Mouse (Mus musculus) kidney, adult 2 months (tissue): ENCODE measurements around the gene Sdc4. TPM values are rescaled to one million over a fixed set of nuclear protein-coding genes. Genes with fewer than 3 reads are reported as not detected.

Source experiments
- DNase-seq: peaks from one replicate; pipeline ENCODE4 v3.0.0; 2021
- H3K27ac ChIP-seq: fragments of 200-500 bp; 2 replicates; pipeline ENCODE4 v1.5.1; 2012; ENCODE audit warnings: low read depth, low read length, control low read depth, inconsistent platforms; ENCODE audit not compliant: insufficient read depth
- H3K27me3 ChIP-seq: fragments of 200-500 bp; replicated peaks from 2 replicates; pipeline ENCODE4 v1.6.1; 2012; ENCODE audit warnings: mild to moderate bottlenecking, moderate library complexity, low read length, inconsistent platforms; ENCODE audit not compliant: control insufficient read depth, insufficient read depth
- H3K36me3 ChIP-seq: fragments of 200-500 bp; 2 replicates; pipeline ENCODE4 v1.6.1; 2012; ENCODE audit warnings: mild to moderate bottlenecking, moderate library complexity, low read length, inconsistent platforms; ENCODE audit not compliant: control insufficient read depth, insufficient read depth
- H3K4me1 ChIP-seq: fragments of 200-500 bp; 2 replicates; pipeline ENCODE4 v1.6.1; 2011; ENCODE audit warnings: low read length; ENCODE audit not compliant: control insufficient read depth, insufficient read depth
- H3K4me3 ChIP-seq: fragments of 200-500 bp; 2 replicates; pipeline ENCODE4 v1.5.1; 2011; ENCODE audit warnings: mild to moderate bottlenecking, low read depth, low read length, control low read depth; ENCODE audit not compliant: insufficient read depth
- CTCF ChIP-seq: fragments of 200-500 bp; conservative IDR thresholded peaks from 2 replicates; pipeline ENCODE4 v1.5.1; 2011; ENCODE audit warnings: low read depth, mild to moderate bottlenecking, control low read depth, low read length, moderate library complexity, mixed read lengths; ENCODE audit not compliant: insufficient read depth, insufficient read length
- POLR2A ChIP-seq: fragments of 200-500 bp; IDR thresholded peaks from one replicate; pipeline ENCODE4 v1.6.1; 2011; ENCODE audit warnings: low read depth, low read length, control low read depth
- WGBS: fragments of 180-500 bp; shearing (Covaris S2); methylation state at CpG from one replicate; pipeline ENCODE4 v1.1.7; 2018; 5-methylcytosine and 5-hydroxymethylcytosine counted together
- polyA plus RNA-seq: library from polyadenylated mRNA; depleted of rRNA; stranded (reverse); fragments of >200 nt; gene quantifications from 2 replicates; pipeline ENCODE4 v1.2.3, GENCODE M21; 2012; rRNA removed

Sdc4 gene
- polyA plus RNA-seq: 194 and 212 TPM in 2 replicates

DNA sequence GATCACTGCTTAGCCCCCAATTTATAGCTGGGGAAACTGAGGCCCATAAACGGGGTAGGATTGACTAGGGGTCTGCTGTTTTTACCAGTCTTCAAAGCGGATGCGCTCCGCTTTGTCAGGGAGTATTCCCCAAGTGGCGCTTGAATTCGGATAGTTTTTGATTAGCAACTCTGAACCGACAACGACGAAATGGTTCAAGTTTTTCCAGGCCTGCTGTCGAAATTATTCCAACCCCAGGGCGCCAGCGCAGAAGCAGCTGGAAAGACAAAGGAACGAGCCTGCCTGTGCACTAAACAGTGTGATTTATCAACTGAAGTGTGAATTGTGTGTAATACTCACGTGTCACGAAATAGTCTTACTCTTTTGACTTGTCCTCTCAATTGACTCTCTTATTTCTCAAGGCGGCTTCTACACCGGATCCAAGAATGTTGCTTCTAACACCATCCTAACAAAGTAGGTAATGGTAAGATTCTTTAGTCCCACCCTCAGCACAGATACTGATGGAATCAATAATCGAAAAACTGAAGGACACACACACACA, at the start of gene Sdc4:
Gene Sdc4 (minus strand): TSS at position 428 of the 541 bp plus-strand sequence.
- DNase-seq: no peak
- Histone ChIP-seq H3K27ac (peak within 1 kb of the TSS; percentile 98), H3K36me3 (no peaks in the 10 kb centered on the region; the same call in 1 of the 2 replicates), H3K27me3 (no peaks in the 10 kb centered on the region), H3K4me3 (peak within 1 kb of the TSS; percentile 95), H3K4me1 (peaks cover 12% of the 10 kb centered on the region; the same call in 1 of the 2 replicates)
- 11% methylated on average over 18 of the region's 18 CpGs for WGBS
- TF ChIP-seq CTCF (no peak), POLR2A (no peak)

DNA sequence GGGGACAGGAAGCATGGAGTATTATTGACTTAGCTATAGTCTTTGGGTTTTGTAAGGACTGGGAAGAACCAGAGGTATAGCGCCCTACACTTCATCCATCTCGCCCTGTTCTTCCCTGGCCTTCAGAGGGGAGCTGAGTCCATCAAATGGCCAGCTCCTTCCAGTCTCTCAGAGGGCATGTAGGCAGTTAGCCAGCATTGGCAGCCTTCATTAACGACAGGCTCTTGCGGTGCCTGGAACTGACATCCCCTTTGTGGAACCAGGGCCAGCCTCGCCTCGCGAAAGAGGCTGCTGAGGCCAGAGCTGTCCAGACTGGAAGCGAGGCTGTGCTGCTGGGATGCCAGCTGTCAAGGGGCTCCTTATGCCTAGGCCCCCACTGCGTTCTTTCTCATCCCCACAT, 44.1 kb upstream of the Sdc4 start:
- H3K4me1 ChIP-seq: no peaks in the 10 kb centered on the region; the same call in 1 of the 2 replicates
- no peak for DNase-seq
- H3K27me3 ChIP-seq: no peaks in the 10 kb centered on the region
- TF ChIP-seq POLR2A (no peak), CTCF (no peak)
- WGBS: 76% methylated on average over 9 of the region's 9 CpGs
- H3K36me3 ChIP-seq: no peaks in the 10 kb centered on the region
- peak overlapping the region; percentile 5; the same call in 1 of the 2 replicates for H3K4me3 ChIP-seq
- no peak overlapping the region for H3K27ac ChIP-seq

DNA sequence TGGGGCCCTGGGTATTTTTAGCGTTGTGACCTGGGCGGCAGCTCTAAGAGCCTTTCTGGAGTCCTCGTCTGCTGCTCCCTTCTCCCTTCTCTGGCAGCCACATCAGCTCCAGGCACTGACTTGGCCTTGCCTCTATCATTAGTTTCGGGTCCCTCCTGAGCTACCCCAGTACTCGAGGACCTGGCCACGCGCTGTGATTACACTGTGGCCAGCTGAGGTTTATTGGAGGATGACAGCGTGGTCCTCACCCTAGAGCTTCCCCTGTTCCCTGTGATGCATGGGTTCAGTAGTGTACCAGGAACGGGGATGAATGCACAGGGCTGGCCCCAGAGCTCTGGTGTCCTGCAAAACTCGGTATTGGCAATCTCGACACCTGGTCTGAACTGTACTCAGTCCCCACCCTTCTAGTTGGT, 43.4 kb upstream of the Sdc4 start:
- TF ChIP-seq POLR2A (no peak), CTCF (no peak)
- peak overlapping the region; percentile 77 for H3K27ac ChIP-seq

DNA sequence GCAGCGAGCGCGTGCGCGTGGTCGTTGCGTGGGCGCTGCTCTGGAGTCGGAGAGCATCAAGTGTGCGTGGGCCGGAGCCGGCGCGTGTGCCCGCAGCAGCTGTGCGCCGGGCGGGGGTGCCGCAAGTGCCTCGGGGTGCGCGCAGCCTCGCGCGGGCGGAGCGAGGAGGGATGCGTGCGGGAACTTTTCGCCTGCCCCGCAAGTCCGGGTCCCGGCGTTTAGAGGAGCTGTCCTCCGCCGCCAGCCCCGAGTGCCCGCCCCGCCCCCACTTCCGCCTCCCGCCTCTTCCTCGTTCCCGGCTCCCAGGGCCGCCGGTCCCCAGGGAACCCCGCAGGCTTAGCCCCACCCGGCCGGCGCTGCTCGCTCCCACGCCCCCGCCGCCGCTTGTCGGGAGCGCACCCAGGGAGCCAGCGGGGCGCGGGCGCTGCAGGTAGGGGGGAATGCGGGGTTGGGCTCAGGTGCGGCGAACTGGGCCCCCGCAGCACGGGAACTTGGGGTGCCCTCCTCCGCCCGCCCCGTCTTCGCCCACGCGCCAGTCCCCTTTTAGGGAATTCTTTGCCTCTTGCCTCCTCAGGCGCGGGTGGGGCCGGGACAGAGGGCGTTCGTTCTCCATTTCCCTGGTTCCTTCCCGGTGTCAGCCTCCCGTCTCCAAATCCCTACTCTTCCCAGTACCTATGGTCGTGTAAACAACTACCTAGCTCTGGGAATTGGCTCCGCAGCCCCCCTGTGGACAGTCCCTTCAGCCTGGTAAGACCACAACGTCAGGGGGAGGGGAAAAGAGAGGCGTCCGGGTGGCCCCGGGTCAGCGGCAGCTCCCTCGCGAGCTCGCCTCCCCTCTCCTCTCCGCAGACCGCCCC, 42.8 kb upstream of the Sdc4 start:
- Histone ChIP-seq H3K27me3 (no peaks in the 10 kb centered on the region), H3K36me3 (no peaks in the 10 kb centered on the region), H3K4me3 (peak overlapping the region; percentile 77), H3K27ac (peak overlapping the region; percentile 77), H3K4me1 (no peaks in the 10 kb centered on the region; the same call in 1 of the 2 replicates)
- DNase-seq: peak; percentile 73
- WGBS: under 1% methylated on average over 90 of the region's 90 CpGs
- TF ChIP-seq POLR2A: no peak
- no peak for TF ChIP-seq CTCF

More for the DNA sequence above, 43.4 kb upstream of the Sdc4 start:
- Histone ChIP-seq H3K36me3 (no peaks in the 10 kb centered on the region), H3K4me1 (no peaks in the 10 kb centered on the region; the same call in 1 of the 2 replicates), H3K4me3 (peak overlapping the region; percentile 77), H3K27me3 (no peaks in the 10 kb centered on the region)
- no peak for DNase-seq
- 10% methylated on average over 11 of the region's 11 CpGs for WGBS

DNA sequence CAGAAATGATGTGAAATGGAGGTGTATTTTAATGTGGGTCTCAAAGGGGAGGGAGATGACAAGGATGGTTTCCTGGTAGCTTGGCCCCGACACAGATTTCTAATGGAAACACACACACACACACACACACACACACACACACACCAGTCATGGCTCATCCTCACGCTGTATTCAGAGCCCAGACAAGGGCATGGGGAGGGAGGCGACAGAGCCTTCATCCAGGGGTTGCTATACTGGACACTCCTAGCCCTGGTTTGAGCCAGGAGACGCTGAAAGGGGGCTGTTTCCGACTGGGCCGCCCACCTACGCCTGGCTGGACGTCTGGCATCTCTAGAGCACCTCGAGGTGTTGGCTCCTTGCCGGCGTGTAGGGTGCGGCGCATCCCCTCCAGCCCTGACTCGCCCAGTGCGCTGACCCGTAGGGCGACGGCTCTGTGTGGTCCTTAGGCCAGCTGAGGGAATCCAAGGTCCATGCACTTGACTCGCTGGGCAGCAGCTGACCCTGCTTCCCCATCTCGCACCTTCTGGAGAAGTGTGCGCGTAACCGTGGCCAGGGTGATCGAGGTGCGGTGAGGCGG, 42.1 kb upstream of the Sdc4 start, which contains the start of gene Dbndd2:
Gene Dbndd2 (plus strand): TSS at position 426 of the 577 bp plus-strand sequence.
- Histone ChIP-seq H3K27me3 (no peaks in the 10 kb centered on the region), H3K36me3 (no peaks in the 10 kb centered on the region), H3K27ac (peak within 1 kb of the TSS; percentile 77), H3K4me3 (peak within 1 kb of the TSS; percentile 77), H3K4me1 (no peaks in the 10 kb centered on the region; the same call in 1 of the 2 replicates)
- 1% methylated on average over 26 of the region's 26 CpGs for WGBS
- DNase-seq: peak; percentile 81
- TF ChIP-seq POLR2A: no peak
- TF ChIP-seq CTCF: no peak

DNA sequence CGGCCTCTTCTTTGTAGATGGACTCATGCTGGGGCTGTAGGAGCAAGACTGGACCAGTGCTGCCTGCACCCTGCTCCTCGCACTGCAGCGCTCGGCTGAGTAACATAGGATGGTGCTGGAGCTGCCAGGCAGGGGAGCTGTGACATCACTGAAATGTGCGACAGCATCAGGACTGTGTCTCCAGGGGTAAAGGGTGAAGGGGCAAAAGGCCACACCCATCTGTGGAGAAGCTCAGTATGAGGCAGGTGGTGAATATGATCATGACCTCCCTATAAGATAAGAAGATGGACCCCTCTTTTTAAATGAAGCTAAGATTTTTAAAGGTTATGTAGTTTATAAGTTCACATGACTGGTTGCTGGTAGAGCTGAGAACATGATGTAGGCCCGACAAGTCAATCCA, 29.9 kb upstream of the Sdc4 start, which contains the start of gene Trp53tg5:
Gene Trp53tg5 (minus strand): TSS at position 101 of the 400 bp plus-strand sequence.
- no peak within 1 kb of the TSS for H3K4me3 ChIP-seq
- no peaks in the 10 kb centered on the region for H3K27me3 ChIP-seq
- no peaks in the 10 kb centered on the region for H3K4me1 ChIP-seq
- no peaks in the 10 kb centered on the region for H3K36me3 ChIP-seq
- no peak within 1 kb of the TSS for H3K27ac ChIP-seq
- no peak for DNase-seq
- 87% methylated on average over 6 of the region's 6 CpGs for WGBS
- TF ChIP-seq CTCF (no peak), POLR2A (no peak)
